Mouse (Mus musculus) kidney, embryonic 15.5 days (tissue): ENCODE data around the gene Tas1r2. TPM values are rescaled to one million over a fixed set of nuclear protein-coding genes. Genes with fewer than 3 reads are reported as not detected.
A peak's percentile ranks its signal among the peaks of the same experiment; 100 is the strongest.

Experiments used
- ATAC-seq: fragments of 200-750 bp; cut with Nextera tagmentation; replicated peaks from 2 replicates; pipeline ENCODE4 v1.8.0; 2017; ENCODE audit warnings: moderate TSS enrichment; ENCODE audit not compliant: low FRiP score
- H3K27ac ChIP-seq: fragments of 300-500 bp; sonication (generic); 2 replicates; pipeline ENCODE4 v1.5.1; 2015; ENCODE audit warnings: mild to moderate bottlenecking, inconsistent platforms
- H3K27me3 ChIP-seq: fragments of 300-500 bp; sonication (generic); 2 replicates; pipeline ENCODE4 v1.6.1; 2015; ENCODE audit warnings: inconsistent platforms
- H3K36me3 ChIP-seq: fragments of 300-500 bp; sonication (generic); 2 replicates; pipeline ENCODE4 v1.6.1; 2015; ENCODE audit warnings: inconsistent platforms
- H3K4me1 ChIP-seq: fragments of 300-500 bp; sonication (generic); 2 replicates; pipeline ENCODE4 v1.6.1; 2015; ENCODE audit warnings: inconsistent platforms
- H3K4me2 ChIP-seq: fragments of 300-500 bp; sonication (generic); 2 replicates; pipeline ENCODE4 v1.6.1; 2015; ENCODE audit warnings: moderate library complexity, mild to moderate bottlenecking, inconsistent platforms
- H3K4me3 ChIP-seq: fragments of 300-500 bp; sonication (generic); replicated peaks from 2 replicates; pipeline ENCODE4 v1.5.1; 2015; ENCODE audit warnings: mild to moderate bottlenecking, inconsistent platforms
- H3K9ac ChIP-seq: fragments of 300-500 bp; sonication (generic); 2 replicates; pipeline ENCODE4 v1.6.1; 2015; ENCODE audit warnings: mild to moderate bottlenecking, inconsistent platforms
- H3K9me3 ChIP-seq: fragments of 300-500 bp; sonication (generic); replicated peaks from 2 replicates; pipeline ENCODE4 v1.6.1; 2016; ENCODE audit warnings: inconsistent platforms
- WGBS: fragments of 180-500 bp; shearing (Covaris S2); methylation state at CpG from one replicate; pipeline ENCODE4 v1.1.7; 2015; ENCODE audit warnings: mixed read lengths; 5-methylcytosine and 5-hydroxymethylcytosine counted together
- polyA plus RNA-seq: library from polyadenylated mRNA; unstranded; fragments of >200 nt; fragmentation: Nextera tagmentation; extraction: Ambion mirVana; gene quantifications from 2 replicates; pipeline ENCODE4 v1.2.1, GENCODE M21; 2015

Gene Tas1r2
- polyA plus RNA-seq, 1 experiment from 2014 or later = not detected

DNA sequence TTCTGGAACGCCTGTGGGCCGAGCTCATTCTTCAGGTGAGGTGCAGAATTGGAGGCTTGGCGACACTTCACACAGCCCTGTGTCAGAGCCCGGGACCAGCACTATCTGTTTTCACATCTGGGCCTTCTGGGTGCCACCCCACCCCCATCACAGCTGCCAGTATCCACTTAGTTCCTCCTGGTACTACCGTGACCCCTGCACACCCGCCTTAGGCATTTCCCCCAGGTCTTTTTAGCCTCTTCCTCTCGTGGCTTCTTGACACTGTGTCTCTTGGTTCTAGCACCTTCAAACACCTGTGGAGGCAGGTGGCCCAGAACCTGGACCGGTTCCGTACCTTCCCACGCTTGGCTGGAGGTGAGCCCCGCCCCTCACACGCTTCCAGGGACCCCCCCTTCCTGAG is 13.0 kb upstream of the Tas1r2 start:
- Histone ChIP-seq H3K9me3 (no peaks in the 10 kb centered on the region), H3K9ac (no peak overlapping the region), H3K4me2 (peak overlapping the region; percentile 10; the same call in 1 of the 2 replicates), H3K27me3 (peaks cover 49% of the 10 kb centered on the region), H3K36me3 (peaks cover 48% of the 10 kb centered on the region), H3K4me3 (no peak overlapping the region), H3K27ac (peak overlapping the region; percentile 29; the same call in 1 of the 2 replicates), H3K4me1 (peaks cover 49% of the 10 kb centered on the region)
- WGBS = 23% methylated on average over 12 of the region's 12 CpGs
- no peak for ATAC-seq

DNA sequence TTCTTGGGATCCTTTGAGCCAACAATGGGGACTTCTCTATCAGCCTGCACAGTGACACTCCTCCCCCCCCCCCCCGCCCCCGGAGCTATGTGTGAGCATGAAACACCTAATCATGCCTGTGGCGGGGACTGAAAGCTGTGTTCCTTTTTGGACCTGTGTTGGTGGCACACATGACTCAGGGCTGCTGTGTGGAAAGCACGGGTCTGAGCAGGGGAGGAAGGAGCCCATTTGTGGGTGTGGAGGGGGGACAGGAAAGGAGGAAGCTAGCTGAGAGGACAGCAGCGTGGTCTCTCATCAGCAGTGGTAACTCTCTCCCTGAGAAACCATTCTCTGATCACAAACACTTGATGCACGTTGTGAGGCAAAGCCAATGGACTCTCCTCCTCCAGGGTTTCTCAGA is 12.6 kb upstream of the Tas1r2 start:
- H3K9me3 ChIP-seq = no peaks in the 10 kb centered on the region
- ATAC-seq = no peak
- no peak overlapping the region for H3K9ac ChIP-seq
- peaks cover 49% of the 10 kb centered on the region for H3K27me3 ChIP-seq
- no peak overlapping the region for H3K4me3 ChIP-seq
- no peak overlapping the region for H3K27ac ChIP-seq
- H3K36me3 ChIP-seq = peaks cover 48% of the 10 kb centered on the region
- no peak overlapping the region for H3K4me2 ChIP-seq
- 32% methylated on average over 6 of the region's 6 CpGs for WGBS
- H3K4me1 ChIP-seq = peaks cover 49% of the 10 kb centered on the region

- Histone ChIP-seq H3K27me3 (peaks cover 46% of the 10 kb centered on the region), H3K4me3 (peak overlapping the region; percentile 19), H3K27ac (no peak overlapping the region), H3K36me3 (peaks cover 52% of the 10 kb centered on the region), H3K9ac (no peak overlapping the region), H3K9me3 (no peaks in the 10 kb centered on the region), H3K4me2 (peak overlapping the region; percentile 55), H3K4me1 (peaks cover 49% of the 10 kb centered on the region)
- WGBS = 4% methylated on average over 30 of the region's 30 CpGs
- 0 out of 2 replicates have a peak, but pooled peaks have one; percentile 3 for ATAC-seq
Observed at GRCm38 (mm10) chr4:139641829-139642425, 11.4 kb upstream of the Tas1r2 start.

GRCm38 (mm10) chr4:139643972-139644371 is 9.4 kb upstream of the Tas1r2 start:
- Histone ChIP-seq H3K9me3 (no peaks in the 10 kb centered on the region), H3K4me1 (peaks cover 37% of the 10 kb centered on the region), H3K4me2 (no peak overlapping the region), H3K4me3 (no peak overlapping the region), H3K27ac (no peak overlapping the region), H3K27me3 (peaks cover 35% of the 10 kb centered on the region), H3K36me3 (peaks cover 52% of the 10 kb centered on the region), H3K9ac (no peak overlapping the region)
- ATAC-seq = no peak
- WGBS = 21% methylated on average over 9 of the region's 9 CpGs

DNA sequence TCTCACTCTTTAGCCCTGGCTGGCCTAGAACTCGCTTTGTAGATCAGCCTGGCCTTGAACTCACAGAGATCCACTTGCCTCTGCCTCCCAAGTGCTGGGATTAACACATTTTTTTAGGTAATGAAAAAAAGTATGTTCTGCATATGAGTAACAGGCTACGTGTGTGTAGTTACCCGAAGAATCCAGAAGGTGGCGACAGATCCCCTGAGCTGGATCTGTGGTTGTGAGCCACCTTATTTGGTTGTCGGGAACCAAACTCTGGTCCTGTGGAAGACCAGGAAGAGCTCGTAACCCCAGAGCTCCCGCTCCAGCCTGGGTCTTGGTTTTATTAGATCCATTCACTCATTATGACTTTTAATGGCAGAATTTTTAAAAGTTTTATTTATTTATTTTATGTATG is 6.4 kb upstream of the Tas1r2 start:
- no peak for ATAC-seq
- peaks cover 19% of the 10 kb centered on the region for H3K4me1 ChIP-seq
- WGBS = 87% methylated on average over 7 of the region's 7 CpGs
- no peak overlapping the region for H3K27ac ChIP-seq
- H3K27me3 ChIP-seq = peaks cover 19% of the 10 kb centered on the region
- no peaks in the 10 kb centered on the region for H3K9me3 ChIP-seq
- no peak overlapping the region for H3K4me3 ChIP-seq
- peaks cover 67% of the 10 kb centered on the region for H3K36me3 ChIP-seq
- H3K9ac ChIP-seq = no peak overlapping the region
- H3K4me2 ChIP-seq = no peak overlapping the region

- Histone ChIP-seq H3K9me3 (no peaks in the 10 kb centered on the region), H3K4me1 (peaks cover 11% of the 10 kb centered on the region), H3K4me3 (no peak overlapping the region), H3K27me3 (no peaks in the 10 kb centered on the region; the same call in 1 of the 2 replicates), H3K36me3 (peaks cover 45% of the 10 kb centered on the region), H3K4me2 (no peak overlapping the region), H3K9ac (no peak overlapping the region), H3K27ac (no peak overlapping the region)
- WGBS = 68% methylated on average over 15 of the region's 15 CpGs
- ATAC-seq = no peak
Observed at GRCm38 (mm10) chr4:139650086-139650743, 3.1 kb upstream of the Tas1r2 start.

GRCm38 (mm10) chr4:139650907-139651306 is 2.4 kb upstream of the Tas1r2 start:
- H3K9ac ChIP-seq = no peak overlapping the region
- 0 out of 2 replicates have a peak, but pooled peaks have one; percentile 46 for ATAC-seq
- no peaks in the 10 kb centered on the region; the same call in 1 of the 2 replicates for H3K27me3 ChIP-seq
- H3K4me2 ChIP-seq = no peak overlapping the region
- no peak overlapping the region for H3K4me3 ChIP-seq
- no peaks in the 10 kb centered on the region for H3K9me3 ChIP-seq
- peaks cover 40% of the 10 kb centered on the region for H3K36me3 ChIP-seq
- WGBS = 39% methylated on average over 11 of the region's 11 CpGs
- no peak overlapping the region for H3K27ac ChIP-seq
- H3K4me1 ChIP-seq = peaks cover 11% of the 10 kb centered on the region

- Histone ChIP-seq H3K27me3 (peaks cover 17% of the 10 kb centered on the region), H3K9ac (no peak overlapping the region), H3K9me3 (0 out of 2 replicates have a peak, but pooled peaks cover 3% of the 10 kb centered on the region), H3K36me3 (no peaks in the 10 kb centered on the region), H3K27ac (no peak overlapping the region), H3K4me2 (no peak overlapping the region), H3K4me3 (no peak overlapping the region), H3K4me1 (no peaks in the 10 kb centered on the region)
- ATAC-seq = no peak
- 92% methylated on average over 14 of the region's 14 CpGs for WGBS
Observed at GRCm38 (mm10) chr4:139661897-139662296, 8.6 kb downstream of the Tas1r2 start.

- no peaks in the 10 kb centered on the region for H3K36me3 ChIP-seq
- H3K4me3 ChIP-seq = no peak overlapping the region
- H3K9ac ChIP-seq = no peak overlapping the region
- WGBS = 65% methylated on average over 6 of the region's 6 CpGs
- ATAC-seq = peak; percentile 56; the same call in 1 of the 2 replicates
- H3K4me1 ChIP-seq = peaks cover 7% of the 10 kb centered on the region; the same call in 1 of the 2 replicates
- no peaks in the 10 kb centered on the region for H3K9me3 ChIP-seq
- H3K4me2 ChIP-seq = no peak overlapping the region
- H3K27ac ChIP-seq = no peak overlapping the region
- peaks cover 17% of the 10 kb centered on the region for H3K27me3 ChIP-seq
Observed at GRCm38 (mm10) chr4:139667632-139668031, 14.3 kb downstream of the Tas1r2 start.

DNA sequence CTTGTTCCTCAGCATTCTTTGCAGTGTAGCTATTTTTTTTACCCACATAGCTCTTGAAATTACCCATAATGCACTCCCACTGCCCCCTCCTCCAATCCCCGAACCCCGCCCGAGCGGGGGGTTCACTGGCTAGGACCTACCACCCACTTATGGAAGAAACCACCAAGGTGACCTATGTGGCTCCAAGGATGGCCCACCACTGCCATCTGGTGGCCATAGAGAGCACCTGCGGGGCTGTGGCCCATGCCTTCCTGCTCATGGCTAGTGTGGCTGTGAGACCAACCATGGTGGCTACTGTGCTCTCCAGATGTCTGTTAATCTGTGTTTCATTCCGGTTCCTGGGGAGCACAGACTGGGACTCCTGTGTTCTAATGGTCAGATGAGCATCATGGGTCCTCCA is 16.5 kb downstream of the Tas1r2 start:
- Histone ChIP-seq H3K9me3 (no peaks in the 10 kb centered on the region), H3K4me3 (no peak overlapping the region), H3K36me3 (no peaks in the 10 kb centered on the region), H3K27ac (no peak overlapping the region), H3K4me2 (no peak overlapping the region), H3K27me3 (peaks cover 17% of the 10 kb centered on the region), H3K4me1 (peaks cover 7% of the 10 kb centered on the region; the same call in 1 of the 2 replicates), H3K9ac (no peak overlapping the region)
- ATAC-seq = peak; percentile 66; the same call in 1 of the 2 replicates
- 18% methylated on average over 6 of the region's 6 CpGs for WGBS

- H3K9me3 ChIP-seq = peaks cover 10% of the 10 kb centered on the region; the same call in 1 of the 2 replicates
- no peak overlapping the region for H3K27ac ChIP-seq
- H3K4me1 ChIP-seq = no peaks in the 10 kb centered on the region
- no peak overlapping the region for H3K9ac ChIP-seq
- H3K4me3 ChIP-seq = no peak overlapping the region
- ATAC-seq = no peak
- peaks cover 24% of the 10 kb centered on the region for H3K27me3 ChIP-seq
- H3K36me3 ChIP-seq = no peaks in the 10 kb centered on the region
- WGBS = 63% methylated on average over 9 of the region's 9 CpGs
- no peak overlapping the region for H3K4me2 ChIP-seq
Observed at GRCm38 (mm10) chr4:139675696-139676095, 22.4 kb downstream of the Tas1r2 start.
